Mouse (Mus musculus) gastrocnemius, adult 18-20 months (tissue): ENCODE measurements around the gene Apbb2. TPM values are rescaled to one million over a fixed set of nuclear protein-coding genes. Genes with fewer than 3 reads are reported as not detected.

Source experiments
- DNase-seq: peaks from one replicate; pipeline ENCODE4 v3.0.0; 2021; ENCODE audit warnings: low spot score
- long read RNA-seq, 2 experiments: library from polyadenylated mRNA; stranded (forward); transcript quantifications; one replicate each; pipeline ENCODE4 v2.0.0; 2021
- total RNA-seq, 2 experiments: library from RNA; stranded (reverse); gene quantifications; 2 replicates each; pipeline ENCODE4 v1.2.3; 2021

Apbb2 gene
- total RNA-seq, result 10 to 100 TPM; 37.4 to 40.4 TPM
- long read RNA-seq, experiment 1, full-length matches to known transcripts, result 3 of 48 reads
- long read RNA-seq, experiment 1, partial matches to known transcripts, result 33 of 48 reads
- long read RNA-seq, experiment 1, other reads (novel, unspliced or antisense), result 12 of 48 reads
- long read RNA-seq, experiment 2, partial matches to known transcripts, result 20 of 24 reads
- long read RNA-seq, experiment 2, other reads (novel, unspliced or antisense), result 4 of 24 reads

DNA sequence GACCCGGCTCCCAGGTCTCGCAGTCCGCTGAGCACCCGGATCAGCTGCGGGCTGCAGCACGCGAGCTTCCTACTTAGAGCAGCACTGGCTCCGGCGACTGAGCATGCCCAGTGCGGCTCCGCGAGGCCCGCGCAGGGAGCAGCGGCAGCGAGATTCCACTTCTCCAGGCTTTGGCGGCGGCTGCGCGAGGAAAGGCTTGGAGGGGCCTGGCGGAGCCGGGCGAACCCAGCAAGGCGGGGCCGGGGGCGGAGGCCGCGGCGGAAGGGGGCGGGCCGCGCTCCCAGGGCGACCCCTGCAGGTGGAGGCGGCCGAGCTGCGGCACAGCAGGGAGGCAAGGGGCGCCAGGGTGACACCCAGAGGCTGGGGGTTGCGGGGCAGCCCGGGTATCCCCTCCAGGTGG lies at the start of gene Apbb2:
Gene Apbb2, minus strand, starts transcription at position 188 of the 400 bp plus-strand sequence.
- DNase-seq, result peak; percentile 93

DNA sequence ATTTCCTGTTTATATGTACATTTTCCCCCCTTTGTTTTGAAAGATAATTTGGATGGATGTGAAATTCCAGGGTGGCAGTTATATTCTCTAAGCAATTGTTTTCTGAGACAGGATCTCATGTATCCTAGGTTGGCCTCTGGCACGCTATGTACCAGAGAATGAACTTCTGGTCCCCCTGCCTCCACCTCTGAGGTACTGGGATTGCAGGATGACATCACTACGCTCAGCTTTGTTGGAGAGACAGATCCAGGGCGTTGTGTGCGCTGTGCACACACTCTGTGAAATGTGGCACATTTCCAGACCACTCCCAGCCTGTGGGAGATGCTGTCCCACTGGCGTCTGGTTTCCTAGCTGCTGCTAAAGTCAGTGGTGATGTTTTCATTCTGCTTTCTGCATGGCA lies 35.6 kb upstream of the Apbb2 start:
- peak; percentile 45 for DNase-seq

DNA sequence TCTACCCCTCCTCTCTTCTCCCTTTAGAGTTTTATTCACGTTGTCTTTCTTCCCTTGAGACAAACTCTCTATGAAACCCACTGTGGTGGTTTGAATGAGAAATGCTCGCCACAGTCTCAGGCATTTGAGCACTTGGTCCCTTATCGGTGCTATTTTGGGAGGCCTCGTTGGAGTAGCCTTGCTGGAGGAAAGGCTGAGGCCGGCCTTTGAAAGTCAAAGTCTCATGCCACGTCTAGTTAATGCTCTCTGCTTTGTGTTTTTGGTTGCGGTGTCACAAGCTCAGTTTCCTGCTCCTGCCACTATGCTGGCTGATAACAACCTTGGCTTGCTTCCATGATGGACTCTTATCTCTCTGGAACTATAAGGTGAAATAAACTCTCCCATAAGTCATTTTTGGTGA lies 28.9 kb upstream of the Apbb2 start:
- DNase-seq, result no peak

DNA sequence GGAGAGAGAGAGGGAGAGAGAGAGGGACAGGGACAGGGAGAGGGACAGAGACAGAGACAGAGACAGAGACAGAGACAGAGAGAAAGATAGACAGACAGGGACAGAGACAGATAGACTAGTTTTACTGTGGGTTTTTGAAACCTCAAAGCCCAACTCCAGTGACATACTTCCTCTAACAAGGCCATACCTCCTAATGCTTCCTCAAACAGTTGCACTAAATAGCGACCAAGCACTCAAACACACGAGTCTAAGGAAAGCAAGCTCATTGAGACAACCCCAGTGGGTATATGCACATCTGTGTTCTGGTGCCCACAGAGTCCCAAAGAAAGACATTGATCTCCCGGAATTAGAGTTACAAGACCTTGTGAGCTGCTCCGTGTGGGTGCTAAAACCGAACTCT lies 24.7 kb upstream of the Apbb2 start:
- DNase-seq, result no peak

DNA sequence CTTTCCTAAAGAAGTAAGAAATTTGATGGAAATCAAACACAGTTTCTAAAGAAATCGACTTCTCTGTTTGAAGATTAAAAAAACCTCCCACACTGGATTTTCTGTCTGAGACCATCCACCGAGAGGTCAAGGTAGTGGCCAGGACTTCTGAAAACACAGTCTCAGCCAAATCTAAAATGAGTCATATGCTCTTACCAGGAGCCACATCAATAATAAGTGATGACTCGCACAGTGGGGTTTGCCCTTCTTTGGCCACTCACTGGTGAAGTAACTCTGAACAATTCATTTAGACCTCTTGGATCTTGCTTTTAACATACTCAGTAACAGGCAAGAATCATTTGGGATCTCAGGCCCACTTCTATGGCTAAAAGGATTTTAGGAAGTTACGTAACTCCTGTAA lies 23.6 kb upstream of the Apbb2 start:
- no peak for DNase-seq

DNA sequence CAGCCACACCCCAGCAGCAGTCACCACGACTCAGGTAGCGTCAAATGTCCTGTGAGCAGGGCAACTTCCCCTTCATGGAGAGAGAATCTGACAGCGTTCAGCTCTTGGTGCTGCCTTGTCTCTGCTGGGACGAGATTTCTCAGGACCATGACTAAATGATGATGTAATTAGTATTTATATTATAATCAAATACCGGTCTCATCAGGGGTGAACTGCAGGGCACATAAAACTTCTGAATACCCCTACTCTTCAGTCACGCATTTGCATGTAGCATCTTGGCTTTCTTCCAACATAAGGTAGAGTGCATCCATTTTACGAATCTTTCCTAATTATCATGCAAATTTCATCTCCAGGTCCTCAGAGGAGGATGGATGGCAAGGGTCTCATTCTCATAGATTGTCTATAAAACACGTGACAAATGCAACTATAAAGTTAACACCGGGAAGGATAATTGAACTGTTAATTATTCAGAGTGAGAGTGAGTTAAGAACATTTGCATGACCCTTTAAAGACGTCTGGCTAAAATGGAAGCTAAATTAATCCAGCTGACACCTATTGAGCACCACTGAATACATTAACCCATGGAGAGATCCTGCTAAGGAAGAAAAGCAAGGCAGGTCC lies 17.0 kb upstream of the Apbb2 start:
- DNase-seq, result no peak

DNA sequence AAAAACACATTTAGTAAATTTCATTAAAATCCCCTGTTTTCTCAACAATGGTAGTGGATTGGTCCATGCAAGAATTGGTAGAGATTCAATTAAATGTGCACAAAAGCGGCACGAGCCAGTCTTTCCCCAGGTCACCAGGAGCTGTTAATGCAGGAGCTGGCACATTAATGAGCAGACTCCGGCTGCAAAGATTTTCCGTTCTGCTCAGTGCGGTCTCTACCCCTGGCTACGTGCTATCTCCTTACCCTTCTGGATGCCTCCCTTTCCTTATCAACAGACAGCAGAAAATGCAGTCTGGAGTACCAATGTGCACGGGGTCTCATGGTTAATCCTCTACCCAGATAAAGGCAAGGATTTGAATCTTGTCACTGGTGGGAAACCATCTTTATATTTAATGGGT lies 9.2 kb upstream of the Apbb2 start:
- DNase-seq, result no peak

DNA sequence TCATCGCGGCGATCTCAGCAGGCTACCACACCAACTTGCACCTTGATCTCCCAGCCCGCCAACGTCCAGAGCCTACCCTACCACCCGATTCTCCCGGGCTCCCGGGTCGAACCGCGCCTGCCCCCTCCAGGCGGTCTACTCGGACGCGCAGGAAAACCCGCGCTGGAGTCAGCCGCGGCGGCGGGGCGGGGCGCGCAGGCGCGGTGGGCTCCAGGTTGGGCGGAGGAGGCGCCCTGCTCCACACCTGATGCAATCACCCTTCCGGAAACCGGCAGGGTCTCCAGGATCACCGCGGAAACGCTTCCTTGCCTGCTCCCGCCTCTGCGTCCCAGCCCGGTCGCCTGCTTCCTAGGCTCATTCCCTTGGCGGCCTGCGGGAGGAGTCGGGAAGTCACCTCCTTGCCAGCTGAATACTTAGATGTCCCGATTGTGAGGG lies 1.6 kb upstream of the Apbb2 start:
- peak; percentile 75 for DNase-seq

DNA sequence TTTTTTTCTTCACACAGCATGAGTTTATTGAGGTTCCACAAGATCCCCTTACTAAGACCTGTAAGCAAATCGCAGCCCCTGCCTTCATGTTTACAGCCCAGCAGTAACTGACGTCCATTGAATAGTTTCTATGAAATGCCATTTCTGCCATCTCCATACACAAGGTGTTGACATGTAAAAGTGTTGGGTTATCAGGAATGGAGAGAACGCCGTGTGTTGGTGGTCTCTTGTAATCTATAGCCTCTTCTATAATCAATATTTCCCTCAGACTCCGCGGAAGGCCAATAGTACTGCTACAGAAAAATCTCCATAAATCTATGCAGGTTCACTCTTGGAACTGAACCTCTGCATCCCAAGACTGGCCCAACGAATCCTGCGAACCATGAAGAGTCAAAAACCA lies 1.1 kb upstream of the Apbb2 start:
- DNase-seq, result no peak

DNA sequence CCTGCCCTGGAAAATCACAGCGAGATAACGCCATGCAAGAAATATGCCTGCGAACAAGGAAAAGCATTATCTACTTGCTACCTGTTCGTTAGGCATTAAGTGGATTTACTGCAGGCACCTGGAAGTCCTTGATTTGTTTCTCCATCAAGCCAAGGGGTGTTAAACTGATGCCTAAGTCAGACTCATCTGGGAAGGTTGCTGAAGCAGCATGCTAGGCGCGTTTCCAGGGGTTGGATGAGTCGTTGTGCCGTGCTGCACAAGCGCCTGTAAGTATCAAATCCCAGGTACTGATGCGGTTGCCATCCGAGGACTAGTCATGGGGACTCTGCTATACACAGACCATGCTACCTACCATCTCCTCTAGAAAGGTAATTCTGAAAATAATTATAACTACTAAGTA lies 611 bp upstream of the Apbb2 start:
- no peak for DNase-seq

DNA sequence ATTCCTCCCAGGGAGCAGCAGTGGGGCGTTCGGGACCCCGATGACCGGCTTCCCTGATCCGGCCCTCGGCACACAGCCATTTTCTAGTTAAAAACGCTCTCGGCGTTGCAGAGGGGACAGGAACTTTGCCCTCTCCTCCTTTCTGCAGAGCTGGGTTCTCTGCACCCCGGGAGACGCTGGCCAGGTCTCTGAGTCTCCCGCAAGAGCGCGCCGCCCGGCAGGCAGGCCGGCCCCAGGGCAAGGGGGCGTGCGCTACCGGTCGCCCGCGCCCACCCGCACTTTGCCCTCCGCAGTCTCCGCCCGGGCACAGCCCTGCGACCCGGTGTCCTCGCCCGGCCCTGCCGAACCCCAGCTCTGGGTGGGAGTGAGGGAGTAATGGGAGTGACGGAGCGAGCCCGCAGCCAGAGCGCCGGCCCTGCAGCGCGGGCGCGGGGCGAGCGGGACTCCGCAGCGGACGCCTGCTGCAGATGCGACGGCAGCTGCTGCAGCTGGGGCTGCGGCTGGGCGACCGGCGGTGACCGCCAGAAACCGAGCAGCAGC lies 593 bp downstream of the Apbb2 start:
- no peak for DNase-seq

DNA sequence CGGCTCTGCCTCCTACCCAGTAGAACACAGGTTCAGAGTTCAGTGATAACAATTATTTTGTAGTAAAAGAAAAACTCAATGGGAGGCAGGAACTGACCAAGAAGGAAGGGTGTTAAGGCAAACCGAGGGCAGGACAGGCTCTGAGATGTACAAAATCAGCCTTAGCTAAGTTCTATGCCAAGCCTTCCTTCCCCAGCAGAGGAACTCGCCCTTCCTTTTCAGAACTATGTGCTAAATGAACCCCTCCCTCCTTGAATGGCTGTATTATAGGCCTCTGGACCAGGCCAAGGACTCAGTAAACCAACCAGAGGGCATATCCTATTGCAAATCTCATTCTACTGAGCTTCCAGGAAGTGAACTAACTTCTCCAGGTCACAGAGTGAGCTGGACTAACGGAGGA lies 3.6 kb downstream of the Apbb2 start:
- no peak for DNase-seq

DNA sequence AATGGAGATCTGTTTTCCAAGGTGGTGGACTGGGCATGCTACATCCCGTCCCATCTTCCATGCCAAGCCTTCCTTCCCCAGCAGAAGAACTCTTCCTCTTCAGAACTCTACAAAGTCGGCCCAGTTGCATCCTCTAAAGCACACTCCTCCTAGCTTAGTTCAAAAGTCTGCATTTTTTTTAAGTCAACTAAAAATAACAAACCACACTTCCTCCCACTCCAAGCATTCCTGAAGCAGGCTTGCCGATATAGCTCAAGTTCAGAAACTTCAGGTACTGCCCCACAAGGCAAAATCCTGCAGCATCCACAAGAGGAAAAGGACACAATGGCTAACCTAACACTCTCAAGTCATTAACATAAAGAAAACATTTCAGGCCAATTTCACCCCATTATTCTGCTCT lies 4.9 kb downstream of the Apbb2 start:
- DNase-seq, result no peak

DNA sequence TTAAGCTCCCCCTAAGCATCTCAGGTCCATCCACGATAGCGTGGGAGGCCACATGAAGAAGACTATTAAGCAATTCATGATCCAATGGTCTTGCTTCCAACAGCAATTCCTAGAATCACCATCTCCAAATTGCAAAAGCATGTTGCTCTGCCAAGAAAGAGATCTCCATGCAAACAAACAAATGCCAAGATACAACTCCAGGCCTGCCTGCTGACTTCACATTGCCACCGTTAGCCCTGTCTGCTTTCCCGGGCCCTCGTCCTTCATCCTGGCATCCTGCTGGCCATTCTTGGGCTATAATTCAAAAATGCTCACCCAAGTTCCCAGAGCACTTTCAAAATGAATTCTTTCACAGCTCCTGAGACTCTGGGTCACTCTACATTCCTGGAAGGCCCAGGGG lies 5.6 kb downstream of the Apbb2 start:
- DNase-seq, result peak; percentile 23

DNA sequence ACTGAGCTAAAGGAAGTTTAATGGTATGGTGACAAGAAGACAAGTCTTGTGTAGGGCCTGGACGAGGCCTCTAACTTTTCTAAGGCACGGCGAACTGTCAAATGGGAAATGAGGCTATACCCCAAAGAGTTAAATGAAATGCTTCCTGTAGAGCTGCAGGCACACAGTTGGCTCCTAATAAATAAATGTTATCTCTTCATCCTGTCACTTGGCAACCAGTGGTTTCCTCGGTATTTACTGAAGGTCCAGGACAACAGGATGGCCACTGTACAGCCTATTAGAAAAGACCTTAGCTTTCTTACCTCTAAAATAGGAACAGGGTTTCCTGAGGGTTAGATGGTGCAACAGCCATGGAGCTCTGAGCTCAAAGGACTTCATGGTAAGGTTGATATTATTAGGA lies 6.7 kb downstream of the Apbb2 start:
- no peak for DNase-seq

DNA sequence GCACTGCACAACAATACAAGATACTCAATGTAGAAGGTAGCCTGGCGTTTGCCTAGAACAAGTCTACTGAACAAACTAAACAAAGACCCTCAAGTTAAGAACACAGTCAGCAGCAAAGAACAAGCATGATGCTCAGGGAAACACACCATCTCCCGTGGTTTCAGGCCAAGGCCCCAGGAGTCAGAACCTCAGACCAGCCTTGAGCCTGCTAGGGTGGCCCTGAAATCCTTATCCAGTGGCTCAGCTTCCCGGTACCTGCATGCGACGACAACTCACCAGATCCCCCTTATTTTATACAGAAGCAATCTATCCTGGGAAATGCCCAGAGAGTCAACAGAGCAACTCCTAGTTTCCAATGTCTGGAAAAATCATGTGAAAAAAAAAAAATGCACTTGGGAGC lies 7.2 kb downstream of the Apbb2 start:
- no peak for DNase-seq

DNA sequence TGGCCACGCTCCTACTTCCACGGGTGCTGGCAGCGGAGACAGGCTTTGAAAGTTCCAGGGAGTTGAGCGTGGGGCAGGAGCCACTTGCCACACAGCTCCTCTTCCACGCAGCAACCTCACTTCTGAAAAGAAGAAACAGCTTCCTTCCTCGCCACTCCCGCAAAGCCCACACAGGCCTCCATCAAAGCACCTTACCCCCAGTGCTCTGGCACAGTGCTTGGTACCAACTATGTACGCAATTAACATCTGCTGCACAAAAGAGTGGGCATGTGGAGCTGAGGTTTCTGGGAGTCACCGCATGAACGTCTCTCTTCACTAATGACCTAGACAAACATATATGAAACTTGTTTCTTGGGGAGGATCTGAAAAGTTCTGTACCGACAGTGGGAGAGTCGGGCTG lies 8.3 kb downstream of the Apbb2 start:
- DNase-seq, result no peak

DNA sequence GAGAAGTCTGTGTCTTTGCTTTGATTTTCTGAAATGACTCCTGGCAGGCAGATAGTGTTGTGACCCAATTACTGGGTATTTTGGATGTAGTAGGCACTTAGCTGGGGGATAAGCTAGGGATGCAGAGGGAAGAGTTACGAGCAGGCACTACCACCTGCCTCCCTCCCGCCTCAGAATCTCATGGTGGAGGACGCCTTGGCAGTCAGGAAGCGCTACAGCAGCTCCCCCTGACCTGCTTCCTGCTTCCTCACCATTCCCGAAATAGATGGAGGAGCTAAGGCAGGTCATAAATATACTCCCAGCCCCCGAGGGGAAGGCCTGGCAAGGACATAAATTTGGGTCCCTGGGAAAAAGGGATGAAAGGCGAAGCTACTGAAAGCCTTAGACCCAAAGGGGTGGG lies 9.3 kb downstream of the Apbb2 start:
- no peak for DNase-seq

DNA sequence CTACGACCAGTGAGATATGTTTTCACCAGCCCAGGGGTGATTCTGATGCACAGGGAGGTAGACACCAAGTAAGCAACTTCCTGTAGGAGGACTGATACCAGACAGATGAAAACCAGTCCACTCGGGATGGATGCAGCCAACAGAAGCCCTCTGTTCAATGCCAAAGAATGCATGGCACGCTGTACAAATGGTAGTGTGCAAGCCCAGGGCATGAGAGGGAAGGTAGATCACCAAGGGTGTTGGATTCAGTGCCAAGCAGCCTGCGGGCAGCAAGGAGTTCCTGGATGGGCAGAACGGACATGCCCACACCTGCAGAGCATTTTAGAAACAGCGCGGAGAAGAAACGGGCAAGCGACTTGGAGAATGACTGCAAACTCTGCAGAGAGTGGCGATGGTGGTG lies 10.8 kb downstream of the Apbb2 start:
- DNase-seq, result no peak

DNA sequence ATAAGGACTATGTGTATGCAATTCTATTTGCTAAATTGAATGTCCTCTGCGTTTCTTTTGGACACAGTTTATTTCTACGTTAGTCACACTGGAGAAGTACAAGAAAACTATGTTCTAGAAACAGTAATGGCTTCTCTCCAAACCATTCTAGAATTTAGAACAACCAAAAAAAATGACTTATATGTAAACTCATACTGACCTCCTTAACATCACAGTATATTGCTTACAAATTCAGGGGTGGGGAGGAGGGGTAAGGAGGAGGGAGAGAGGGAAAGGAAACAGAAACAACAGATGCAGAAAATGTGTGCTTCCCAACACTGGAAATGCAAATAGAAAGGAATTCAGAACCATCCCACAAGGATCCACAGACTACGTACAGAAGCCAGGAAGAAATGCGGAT lies 11.4 kb downstream of the Apbb2 start:
- no peak for DNase-seq

DNA sequence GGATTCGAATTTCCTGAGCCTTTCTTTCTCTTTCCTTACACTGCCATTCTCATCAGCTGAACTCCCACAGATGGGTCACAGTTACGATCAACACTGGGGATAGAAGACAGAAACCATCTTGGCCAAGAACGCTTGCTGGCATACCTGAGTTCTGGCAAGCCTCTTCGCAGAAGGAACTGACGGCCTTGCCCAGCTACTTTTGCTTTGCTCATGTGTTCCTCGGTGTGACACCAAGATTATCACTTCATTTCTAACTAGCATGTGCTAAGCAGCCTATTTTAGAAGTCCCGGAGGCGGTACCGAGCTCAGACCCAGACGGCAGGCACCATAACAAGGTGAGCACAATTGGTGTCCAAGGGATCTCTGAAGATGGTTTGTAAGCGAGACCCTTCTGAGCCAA lies 12.9 kb downstream of the Apbb2 start:
- no peak for DNase-seq

DNA sequence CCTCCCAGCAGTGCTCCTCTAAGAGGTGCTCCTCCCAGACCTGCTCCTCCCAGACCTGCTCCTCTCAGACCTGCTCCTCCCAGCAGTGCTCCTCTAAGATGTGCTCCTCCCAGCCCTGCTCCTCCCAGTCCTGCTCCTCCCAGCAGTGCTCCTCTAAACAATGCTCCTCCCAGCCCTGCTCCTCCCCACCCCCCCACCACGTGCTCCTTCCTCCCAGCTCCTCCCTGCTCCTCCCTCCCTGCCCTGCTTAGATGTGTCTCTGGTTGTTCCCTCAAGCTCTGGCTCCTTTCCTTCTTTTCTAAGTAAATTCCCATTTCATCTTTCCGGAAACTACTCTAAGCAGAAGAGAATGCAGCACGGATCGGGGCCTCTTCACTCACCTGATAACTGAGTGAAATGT lies 14.2 kb downstream of the Apbb2 start:
- DNase-seq, result no peak

DNA sequence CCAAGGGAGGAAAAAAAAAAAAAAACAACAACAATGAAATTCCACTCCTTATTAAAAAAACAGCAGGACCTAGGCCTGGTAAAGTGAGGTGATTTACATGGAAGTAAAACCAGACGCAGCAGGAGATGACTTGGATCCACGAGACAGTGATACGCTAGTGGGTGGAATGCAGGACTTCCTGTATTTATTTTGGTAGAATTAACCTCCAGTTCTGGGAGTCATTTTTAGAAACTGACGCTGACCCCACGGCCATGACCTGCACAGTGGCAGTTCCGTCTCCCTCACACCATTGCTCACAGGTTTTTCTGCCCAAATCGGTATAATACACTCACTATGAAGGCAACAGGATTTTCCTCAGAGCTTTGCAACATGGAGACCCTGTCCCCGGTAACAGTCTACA lies 14.8 kb downstream of the Apbb2 start:
- DNase-seq, result no peak

DNA sequence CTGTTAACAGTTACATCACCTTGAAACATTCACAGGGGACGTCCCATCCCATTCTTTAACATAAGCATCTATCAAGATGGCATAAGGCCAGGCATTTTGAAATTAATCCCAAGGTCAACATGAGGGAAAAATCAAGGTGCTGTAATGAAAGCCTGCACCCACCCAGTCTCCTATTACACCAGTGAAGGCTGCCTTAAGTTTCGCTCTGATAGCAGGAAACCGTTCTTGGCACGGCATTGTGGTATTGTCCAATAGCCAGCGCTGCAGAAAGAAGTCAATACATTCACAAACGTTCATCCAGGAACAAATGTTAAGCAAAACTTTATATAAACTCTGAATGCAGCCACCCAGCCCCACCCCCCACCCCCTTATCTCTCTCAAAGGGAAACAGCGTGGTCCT lies 15.4 kb downstream of the Apbb2 start:
- DNase-seq, result peak; percentile 28
